In the genomic region with DNA sequence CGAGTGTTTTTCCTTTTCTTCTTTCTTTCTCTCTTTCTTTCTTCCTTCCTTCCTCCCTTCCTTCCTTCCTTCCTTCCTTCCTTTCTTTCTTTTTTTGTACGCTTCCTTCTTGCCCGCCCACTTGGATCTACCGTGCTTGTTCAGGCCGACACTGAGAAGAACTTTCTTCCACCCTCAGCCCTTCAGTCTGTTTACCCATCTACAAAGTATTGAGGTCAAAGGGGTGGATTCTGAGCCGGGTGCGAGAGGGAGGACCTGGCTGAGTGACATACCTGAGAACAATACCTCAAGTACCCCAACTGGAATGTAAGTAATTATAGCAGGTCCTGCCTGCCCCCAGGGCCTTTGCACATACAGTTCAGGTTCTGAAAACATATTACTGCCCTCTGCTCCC, we compare ENCODE assay signal across 8 mouse cellular contexts. TPM values are rescaled to one million over a fixed set of nuclear protein-coding genes. Genes with fewer than 3 reads are reported as not detected.
A peak's percentile ranks its signal among the peaks of the same experiment; 100 is the strongest.
DNase-seq lines count a peak whose midpoint lies in the region; ATAC-seq and TF ChIP-seq lines count a peak whose summit lies in the region.

No protein-coding gene starts in this region.

- H3K9me3 ChIP-seq in kidney, postnatal 0 days (replicated peaks; ENCODE audit: low read length), result no peaks in the 10 kb centered on the region
- no peaks in the 10 kb centered on the region for H3K9me3 ChIP-seq in embryonic facial prominence, embryonic 11.5 days (replicated peaks; ENCODE audit: control insufficient read depth, low read length)
- no peaks in the 10 kb centered on the region for H3K9me3 ChIP-seq in intestine, embryonic 14.5 days (ENCODE audit: control insufficient read depth, low read length)
- no peaks in the 10 kb centered on the region for H3K9me3 ChIP-seq in midbrain, postnatal 0 days (ENCODE audit: low read length)

- 0 out of 2 replicates have a peak, but pooled peaks cover 4% of the 10 kb centered on the region for H3K36me3 ChIP-seq in kidney, postnatal 0 days (ENCODE audit: insufficient read depth, low read length)
- peaks cover 10% of the 10 kb centered on the region for H3K36me3 ChIP-seq in embryonic facial prominence, embryonic 11.5 days (replicated peaks; ENCODE audit: control insufficient read depth, insufficient read depth, low read depth, low read length)
- H3K36me3 ChIP-seq in intestine, embryonic 14.5 days (ENCODE audit: control insufficient read depth, insufficient read depth, low read length), result peaks cover 14% of the 10 kb centered on the region; the same call in 1 of the 2 replicates
- H3K36me3 ChIP-seq in midbrain, postnatal 0 days (ENCODE audit: insufficient read depth, low read length), result peaks cover 26% of the 10 kb centered on the region

- no peak for TF ChIP-seq CTCF in kidney, postnatal 0 days (IDR thresholded peaks at IDR 0.05; ENCODE audit: low read depth)
- TF ChIP-seq CTCF in midbrain, postnatal 0 days (IDR thresholded peaks at IDR 0.05), result no peak

- H3K4me3 ChIP-seq in kidney, postnatal 0 days (replicated peaks; ENCODE audit: low read depth, low read length), result peak overlapping the region; percentile 55; the same call in 1 of the 2 replicates
- H3K4me3 ChIP-seq in embryonic facial prominence, embryonic 11.5 days (ENCODE audit: low read depth, low read length), result peak overlapping the region; percentile 88
- peak overlapping the region; percentile 79 for H3K4me3 ChIP-seq in intestine, embryonic 14.5 days (ENCODE audit: low read depth, low read length)
- H3K4me3 ChIP-seq in midbrain, postnatal 0 days (ENCODE audit: low read depth, low read length), result peak overlapping the region; percentile 95

- no peaks in the 10 kb centered on the region for H3K27me3 ChIP-seq in kidney, postnatal 0 days (ENCODE audit: insufficient read depth, low read length)
- H3K27me3 ChIP-seq in embryonic facial prominence, embryonic 11.5 days (ENCODE audit: control insufficient read depth, insufficient read depth, low read length), result no peaks in the 10 kb centered on the region
- no peaks in the 10 kb centered on the region for H3K27me3 ChIP-seq in intestine, embryonic 14.5 days (replicated peaks; ENCODE audit: control insufficient read depth, insufficient read depth, low read length)
- H3K27me3 ChIP-seq in midbrain, postnatal 0 days (ENCODE audit: insufficient read depth, low read length), result no peaks in the 10 kb centered on the region

- H3K27ac ChIP-seq in kidney, postnatal 0 days, result no peak overlapping the region
- no peak overlapping the region for H3K27ac ChIP-seq in embryonic facial prominence, embryonic 11.5 days (replicated peaks; ENCODE audit: low read depth, low read length)
- H3K27ac ChIP-seq in intestine, embryonic 14.5 days (ENCODE audit: low read depth), result peak overlapping the region; percentile 69; the same call in 1 of the 2 replicates
- H3K27ac ChIP-seq in midbrain, postnatal 0 days (ENCODE audit: low read depth, low read length), result no peak overlapping the region

- H3K4me1 ChIP-seq in kidney, postnatal 0 days (replicated peaks; ENCODE audit: insufficient read depth, low read length), result peaks cover 18% of the 10 kb centered on the region; the same call in 1 of the 2 replicates
- peaks cover 2% of the 10 kb centered on the region; the same call in 1 of the 2 replicates for H3K4me1 ChIP-seq in embryonic facial prominence, embryonic 11.5 days (ENCODE audit: control insufficient read depth, insufficient read depth, low read length)
- peaks cover 15% of the 10 kb centered on the region for H3K4me1 ChIP-seq in intestine, embryonic 14.5 days (replicated peaks; ENCODE audit: control insufficient read depth, insufficient read depth, low read length)
- 0 out of 2 replicates have a peak, but pooled peaks cover 12% of the 10 kb centered on the region for H3K4me1 ChIP-seq in midbrain, postnatal 0 days (ENCODE audit: insufficient read depth, low read length)

- 11% methylated on average over 7 of the region's 7 CpGs for WGBS in kidney, postnatal 0 days
- 19% methylated on average over 7 of the region's 7 CpGs for WGBS in embryonic facial prominence, embryonic 11.5 days
- WGBS in intestine, embryonic 14.5 days, result 5% methylated on average over 7 of the region's 7 CpGs
- WGBS in midbrain, postnatal 0 days, result 13% methylated on average over 7 of the region's 7 CpGs

- H3K9ac ChIP-seq in kidney, postnatal 0 days (ENCODE audit: low read depth, low read length), result no peak overlapping the region
- H3K9ac ChIP-seq in embryonic facial prominence, embryonic 11.5 days (replicated peaks; ENCODE audit: low read length), result peak overlapping the region; percentile 25
- no peak overlapping the region for H3K9ac ChIP-seq in intestine, embryonic 14.5 days (ENCODE audit: low read length)
- H3K9ac ChIP-seq in midbrain, postnatal 0 days (replicated peaks; ENCODE audit: low read length, poor library complexity, severe bottlenecking), result 0 out of 2 replicates have a peak overlapping the region, but pooled peaks have one; percentile 39

- H3K4me2 ChIP-seq in kidney, postnatal 0 days (ENCODE audit: low read length), result peak overlapping the region; percentile 83
- H3K4me2 ChIP-seq in embryonic facial prominence, embryonic 11.5 days (ENCODE audit: low read depth, low read length), result peak overlapping the region; percentile 53
- H3K4me2 ChIP-seq in intestine, embryonic 14.5 days (ENCODE audit: low read length), result peak overlapping the region; percentile 86
- H3K4me2 ChIP-seq in midbrain, postnatal 0 days (ENCODE audit: low read depth, low read length, poor library complexity, severe bottlenecking), result peak overlapping the region; percentile 88

- DNase-seq in kidney, postnatal 0 days (ENCODE audit: low spot score), result no peak
- no peak for DNase-seq in kidney, adult 9 months
- DNase-seq in embryonic facial prominence, embryonic 11.5 days (ENCODE audit: low spot score), result no peak
- DNase-seq in intestine, embryonic 14.5 days (ENCODE audit: low spot score), result no peak
- DNase-seq in midbrain, postnatal 0 days (ENCODE audit: low spot score), result no peak
- no peak for DNase-seq in gastrocnemius, postnatal 10 days
- DNase-seq in testis, postnatal 10 days (ENCODE audit: low spot score), result no peak
- DNase-seq in B cell, adult 2 months, result no peak

- no peak for ATAC-seq in kidney, postnatal 0 days (replicated peaks; ENCODE audit: low FRiP score, low read depth)
- no peak for ATAC-seq in embryonic facial prominence, embryonic 11.5 days (replicated peaks; ENCODE audit: insufficient number of reproducible peaks, low FRiP score, low TSS enrichment, low read depth)
- ATAC-seq in intestine, embryonic 14.5 days (replicated peaks; ENCODE audit: low FRiP score, low TSS enrichment, low read depth), result no peak
- no peak for ATAC-seq in midbrain, postnatal 0 days (ENCODE audit: low FRiP score)

RNA-seq across cellular contexts. Expression of a gene that starts 0.4 kb away (rescaled TPM):
- polyA plus RNA-seq in kidney, postnatal 0 days (2015; fragmentation: Nextera tagmentation; extraction: Ambion mirVana), result 0.84 and 1.4 TPM in 2 replicates
- 3.1 and 3.2 TPM in 2 replicates for polyA plus RNA-seq in embryonic facial prominence, embryonic 11.5 days (2014; fragmentation: Nextera tagmentation; extraction: Ambion mirVana)
- polyA plus RNA-seq in intestine, embryonic 14.5 days (2014; fragmentation: Nextera tagmentation; extraction: Ambion mirVana), result 1.2 and 1.7 TPM in 2 replicates
- 81.6 and 82.2 TPM in 2 replicates for total RNA-seq in midbrain, postnatal 0 days (2014; rRNA removed)
- polyA plus RNA-seq in midbrain, postnatal 0 days (2015; fragmentation: Nextera tagmentation; extraction: Ambion mirVana), result 5.4 and 5.6 TPM in 2 replicates
- total RNA-seq in gastrocnemius, postnatal 10 days (2021), result 10 to 100 TPM; 16.6 to 20.1 TPM

RNA-seq across cellular contexts. Expression of a gene that starts 1.8 kb away (rescaled TPM):
- polyA plus RNA-seq in kidney, postnatal 0 days (2015; fragmentation: Nextera tagmentation; extraction: Ambion mirVana), result 14.5 and 14.6 TPM in 2 replicates
- 4.8 and 5.4 TPM in 2 replicates for polyA plus RNA-seq in embryonic facial prominence, embryonic 11.5 days (2014; fragmentation: Nextera tagmentation; extraction: Ambion mirVana)
- 6.1 and 6.2 TPM in 2 replicates for polyA plus RNA-seq in intestine, embryonic 14.5 days (2014; fragmentation: Nextera tagmentation; extraction: Ambion mirVana)
- total RNA-seq in midbrain, postnatal 0 days (2014; rRNA removed), result 28.0 and 31.5 TPM in 2 replicates
- 11.4 and 11.5 TPM in 2 replicates for polyA plus RNA-seq in midbrain, postnatal 0 days (2015; fragmentation: Nextera tagmentation; extraction: Ambion mirVana)
- total RNA-seq in gastrocnemius, postnatal 10 days (2021), result 10 to 100 TPM in 1 of 2 experiments, 1 to 10 TPM in 1; 8.8 to 12.4 TPM

RNA-seq across cellular contexts. Expression of a gene that starts 17.1 kb away (rescaled TPM):
- 88.0 and 93.7 TPM in 2 replicates for polyA plus RNA-seq in kidney, postnatal 0 days (2015; fragmentation: Nextera tagmentation; extraction: Ambion mirVana)
- 105 and 115 TPM in 2 replicates for polyA plus RNA-seq in embryonic facial prominence, embryonic 11.5 days (2014; fragmentation: Nextera tagmentation; extraction: Ambion mirVana)
- polyA plus RNA-seq in intestine, embryonic 14.5 days (2014; fragmentation: Nextera tagmentation; extraction: Ambion mirVana), result 102 TPM in 2 replicates
- 187 and 211 TPM in 2 replicates for total RNA-seq in midbrain, postnatal 0 days (2014; rRNA removed)
- 267 and 269 TPM in 2 replicates for polyA plus RNA-seq in midbrain, postnatal 0 days (2015; fragmentation: Nextera tagmentation; extraction: Ambion mirVana)
- 10 to 100 TPM; 34.8 to 35.8 TPM for total RNA-seq in gastrocnemius, postnatal 10 days (2021)

RNA-seq across cellular contexts. Expression of a gene that starts 21.4 kb away (rescaled TPM):
- 242 and 245 TPM in 2 replicates for polyA plus RNA-seq in kidney, postnatal 0 days (2015; fragmentation: Nextera tagmentation; extraction: Ambion mirVana)
- 180 and 185 TPM in 2 replicates for polyA plus RNA-seq in embryonic facial prominence, embryonic 11.5 days (2014; fragmentation: Nextera tagmentation; extraction: Ambion mirVana)
- polyA plus RNA-seq in intestine, embryonic 14.5 days (2014; fragmentation: Nextera tagmentation; extraction: Ambion mirVana), result 183 and 191 TPM in 2 replicates
- total RNA-seq in midbrain, postnatal 0 days (2014; rRNA removed), result 105 and 119 TPM in 2 replicates
- 163 and 165 TPM in 2 replicates for polyA plus RNA-seq in midbrain, postnatal 0 days (2015; fragmentation: Nextera tagmentation; extraction: Ambion mirVana)
- total RNA-seq in gastrocnemius, postnatal 10 days (2021), result 10 to 100 TPM; 34.7 to 39.7 TPM

RNA-seq across cellular contexts. Expression of a gene that starts 22.7 kb away (rescaled TPM):
- polyA plus RNA-seq in kidney, postnatal 0 days (2015; fragmentation: Nextera tagmentation; extraction: Ambion mirVana), result 35.0 and 38.3 TPM in 2 replicates
- polyA plus RNA-seq in embryonic facial prominence, embryonic 11.5 days (2014; fragmentation: Nextera tagmentation; extraction: Ambion mirVana), result 30.1 and 37.4 TPM in 2 replicates
- 29.4 and 30.8 TPM in 2 replicates for polyA plus RNA-seq in intestine, embryonic 14.5 days (2014; fragmentation: Nextera tagmentation; extraction: Ambion mirVana)
- total RNA-seq in midbrain, postnatal 0 days (2014; rRNA removed), result 289 and 323 TPM in 2 replicates
- polyA plus RNA-seq in midbrain, postnatal 0 days (2015; fragmentation: Nextera tagmentation; extraction: Ambion mirVana), result 205 and 213 TPM in 2 replicates
- total RNA-seq in gastrocnemius, postnatal 10 days (2021), result 10 to 100 TPM; 36.1 to 38.9 TPM

Comparison
In these comparisons a context has a peak if more than half of its experiments do, and no peak if none do; other contexts are left out.
1. H3K9ac ChIP-seq: peak in embryonic facial prominence, embryonic 11.5 days (single experiment) and midbrain, postnatal 0 days (single experiment); none in kidney, postnatal 0 days (single experiment) and intestine, embryonic 14.5 days (single experiment).
2. Peak in every context shown above with its lines, with median percentiles within 50 percentile points of each other: H3K4me2 ChIP-seq and H3K4me3 ChIP-seq.